Mouse (Mus musculus) kidney, postnatal 0 days (tissue): ENCODE data around the gene Kcnn3. TPM values are rescaled to one million over a fixed set of nuclear protein-coding genes. Genes with fewer than 3 reads are reported as not detected.

Source experiments
- ATAC-seq: fragments of 200-750 bp; cut with Nextera tagmentation; replicated peaks from 2 replicates; pipeline ENCODE4 v1.8.0; 2017; ENCODE audit warnings: low read depth, moderate number of reproducible peaks, moderate TSS enrichment, moderate library complexity; ENCODE audit not compliant: low FRiP score
- DNase-seq: peaks from one replicate; pipeline ENCODE4 v3.0.0-alpha.2; 2016; ENCODE audit warnings: low spot score
- H3K27ac ChIP-seq: fragments of 300-500 bp; sonication (generic); 2 replicates; pipeline ENCODE4 v1.5.1; 2014; ENCODE audit warnings: mild to moderate bottlenecking
- H3K27me3 ChIP-seq: fragments of 300-500 bp; sonication (generic); 2 replicates; pipeline ENCODE4 v1.6.1; 2014; ENCODE audit warnings: low read length, mixed read lengths; ENCODE audit not compliant: insufficient read depth
- H3K36me3 ChIP-seq: fragments of 300-500 bp; sonication (generic); 2 replicates; pipeline ENCODE4 v1.6.1; 2014; ENCODE audit warnings: low read length, mixed read lengths; ENCODE audit not compliant: insufficient read depth
- H3K4me1 ChIP-seq: fragments of 300-500 bp; sonication (generic); replicated peaks from 2 replicates; pipeline ENCODE4 v1.6.1; 2014; ENCODE audit warnings: antibody characterized with exemption, low read length, mixed read lengths; ENCODE audit not compliant: insufficient read depth
- H3K4me2 ChIP-seq: fragments of 300-500 bp; sonication (generic); 2 replicates; pipeline ENCODE4 v1.6.1; 2014; ENCODE audit warnings: mild to moderate bottlenecking, low read length, moderate library complexity, mixed read lengths
- H3K4me3 ChIP-seq: fragments of 300-500 bp; sonication (generic); replicated peaks from 2 replicates; pipeline ENCODE4 v1.5.1; 2014; ENCODE audit warnings: low read depth, low read length
- H3K9ac ChIP-seq: fragments of 300-500 bp; sonication (generic); 2 replicates; pipeline ENCODE4 v1.6.1; 2014; ENCODE audit warnings: low read depth, low read length
- H3K9me3 ChIP-seq: fragments of 300-500 bp; sonication (generic); replicated peaks from 2 replicates; pipeline ENCODE4 v1.6.1; 2016; ENCODE audit warnings: low read length, inconsistent platforms, mixed read lengths
- CTCF ChIP-seq: IDR thresholded peaks from 2 replicates; pipeline ENCODE4 v1.5.1; 2016; ENCODE audit warnings: antibody characterized with exemption, low read depth, mild to moderate bottlenecking, moderate library complexity
- WGBS: fragments of 180-500 bp; shearing (Covaris S2); extraction: QIAGEN DNeasy Blood & Tissue Kit; methylation state at CpG from one replicate; pipeline ENCODE4 v1.1.7; 2014; 5-methylcytosine and 5-hydroxymethylcytosine counted together
- polyA plus RNA-seq: library from polyadenylated mRNA; unstranded; fragments of >200 nt; fragmentation: Nextera tagmentation; extraction: Ambion mirVana; gene quantifications from 2 replicates; pipeline ENCODE4 v1.2.1, GENCODE M21; 2015

The Kcnn3 gene
- polyA plus RNA-seq, 1 experiment from 2014 or later, result 1.6 TPM

GRCm38 (mm10) chr3:89640804-89641203 lies 120.8 kb downstream of the Kcnn3 start:
- no peak for ATAC-seq
- H3K27ac ChIP-seq, result no peak overlapping the region

GRCm38 (mm10) chr3:89643391-89643790 lies 123.4 kb downstream of the Kcnn3 start:
- 73% methylated on average over 8 of the region's 8 CpGs for WGBS

More at GRCm38 (mm10) chr3:89640804-89641203, 120.8 kb downstream of the Kcnn3 start:
- Histone ChIP-seq H3K9ac (no peak overlapping the region), H3K36me3 (no peaks in the 10 kb centered on the region), H3K4me3 (no peak overlapping the region), H3K4me1 (no peaks in the 10 kb centered on the region), H3K9me3 (no peaks in the 10 kb centered on the region), H3K4me2 (no peak overlapping the region), H3K27me3 (no peaks in the 10 kb centered on the region)
- TF ChIP-seq CTCF, result no peak
- no peak for DNase-seq
- 17% methylated on average over 3 of the region's 3 CpGs for WGBS

GRCm38 (mm10) chr3:89646813-89647255 lies 126.9 kb downstream of the Kcnn3 start:
- Histone ChIP-seq H3K27me3 (no peaks in the 10 kb centered on the region), H3K4me3 (no peak overlapping the region), H3K36me3 (no peaks in the 10 kb centered on the region), H3K27ac (peak overlapping the region; percentile 82), H3K4me2 (no peak overlapping the region), H3K9ac (no peak overlapping the region), H3K4me1 (peaks cover 18% of the 10 kb centered on the region), H3K9me3 (no peaks in the 10 kb centered on the region)
- DNase-seq (peak; percentile 86), ATAC-seq (peak; percentile 69)
- WGBS, result 24% methylated on average over 5 of the region's 5 CpGs
- TF ChIP-seq CTCF, result no peak

More at GRCm38 (mm10) chr3:89643391-89643790, 123.4 kb downstream of the Kcnn3 start:
- Histone ChIP-seq H3K9ac (no peak overlapping the region), H3K27me3 (no peaks in the 10 kb centered on the region), H3K36me3 (no peaks in the 10 kb centered on the region), H3K27ac (no peak overlapping the region), H3K4me2 (no peak overlapping the region), H3K4me1 (peaks cover 18% of the 10 kb centered on the region), H3K4me3 (no peak overlapping the region), H3K9me3 (no peaks in the 10 kb centered on the region)
- TF ChIP-seq CTCF, result no peak
- ATAC-seq (no peak), DNase-seq (no peak)

GRCm38 (mm10) chr3:89647268-89647874 lies 127.4 kb downstream of the Kcnn3 start:
- H3K27ac ChIP-seq, result peak overlapping the region; percentile 82
- H3K9me3 ChIP-seq, result no peaks in the 10 kb centered on the region
- H3K4me3 ChIP-seq, result no peak overlapping the region
- 65% methylated on average over 6 of the region's 6 CpGs for WGBS
- ATAC-seq, result peak; percentile 41; the same call in 1 of the 2 replicates
- no peak overlapping the region for H3K9ac ChIP-seq
- no peak overlapping the region for H3K4me2 ChIP-seq
- no peaks in the 10 kb centered on the region for H3K27me3 ChIP-seq
- no peak for TF ChIP-seq CTCF
- DNase-seq, result peak; percentile 52
- peaks cover 18% of the 10 kb centered on the region for H3K4me1 ChIP-seq
- H3K36me3 ChIP-seq, result no peaks in the 10 kb centered on the region

DNA sequence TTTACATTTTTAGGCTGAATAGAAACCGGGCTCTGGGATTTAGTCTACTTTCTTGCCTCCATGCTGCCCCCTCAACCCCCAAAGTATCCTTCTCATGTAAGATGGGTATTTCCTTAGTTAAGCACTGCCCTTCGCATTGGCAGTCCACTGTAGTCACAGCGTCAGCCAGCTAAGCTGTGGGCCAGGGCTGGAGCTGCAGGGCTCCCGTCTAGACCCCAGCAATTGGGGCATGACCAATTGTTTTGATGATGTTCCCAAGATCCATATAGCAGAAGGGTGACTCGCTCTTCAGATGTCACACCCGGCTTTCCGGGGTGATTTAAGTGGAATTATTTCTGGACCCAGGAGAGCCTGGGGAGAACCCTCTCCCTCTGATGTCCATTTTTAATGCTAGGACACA lies 129.9 kb downstream of the Kcnn3 start:
- WGBS, result 88% methylated on average over 7 of the region's 7 CpGs

DNA sequence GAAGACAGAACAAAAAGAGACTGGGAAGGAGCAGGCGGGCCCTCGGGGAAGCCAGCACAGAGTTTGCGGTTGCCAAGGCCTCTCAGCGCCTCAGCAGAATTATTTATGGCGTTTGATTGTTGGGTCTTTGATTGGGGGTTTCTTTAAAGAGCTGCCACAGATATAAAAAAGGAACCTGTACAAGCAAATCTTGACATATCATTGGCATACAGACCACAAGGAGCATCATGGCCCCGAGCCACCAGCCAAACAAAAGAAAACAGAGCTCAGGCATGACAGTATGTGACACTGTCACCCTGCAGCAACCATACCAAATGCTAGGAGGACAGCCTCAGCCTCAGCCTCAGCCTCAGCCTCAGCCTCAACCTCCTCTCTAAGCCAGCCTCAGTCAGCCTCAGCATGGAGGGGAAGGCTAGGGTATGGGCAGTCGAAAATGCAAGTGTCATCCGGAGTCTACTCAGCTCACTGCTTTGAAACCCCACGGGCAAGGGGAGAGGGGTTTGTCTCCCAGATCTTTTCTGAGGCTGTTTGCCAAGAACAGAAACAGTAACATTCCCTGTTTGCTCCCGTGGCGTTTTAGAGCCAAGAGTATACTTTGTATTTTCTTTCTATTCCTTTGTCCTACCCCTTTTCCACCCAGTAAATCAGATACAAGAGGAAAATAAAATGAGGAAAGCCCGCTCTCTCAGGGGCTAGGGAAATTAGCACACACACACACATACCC lies 133.4 kb downstream of the Kcnn3 start:
- no peak overlapping the region for H3K9ac ChIP-seq
- no peaks in the 10 kb centered on the region; the same call in 1 of the 2 replicates for H3K4me1 ChIP-seq
- no peak for TF ChIP-seq CTCF
- ATAC-seq (no peak), DNase-seq (peak; percentile 50)
- no peaks in the 10 kb centered on the region for H3K36me3 ChIP-seq
- H3K27ac ChIP-seq, result no peak overlapping the region
- H3K4me3 ChIP-seq, result no peak overlapping the region
- H3K9me3 ChIP-seq, result no peaks in the 10 kb centered on the region
- H3K27me3 ChIP-seq, result no peaks in the 10 kb centered on the region
- H3K4me2 ChIP-seq, result no peak overlapping the region
- 51% methylated on average over 12 of the region's 12 CpGs for WGBS

More for the DNA sequence above, 129.9 kb downstream of the Kcnn3 start:
- no peak overlapping the region for H3K27ac ChIP-seq
- H3K27me3 ChIP-seq, result no peaks in the 10 kb centered on the region
- H3K36me3 ChIP-seq, result no peaks in the 10 kb centered on the region
- H3K9ac ChIP-seq, result no peak overlapping the region
- H3K9me3 ChIP-seq, result no peaks in the 10 kb centered on the region
- H3K4me2 ChIP-seq, result no peak overlapping the region
- DNase-seq (no peak), ATAC-seq (no peak)
- TF ChIP-seq CTCF, result no peak
- H3K4me1 ChIP-seq, result peaks cover 18% of the 10 kb centered on the region
- H3K4me3 ChIP-seq, result no peak overlapping the region
